Mouse (Mus musculus): Measurements from ENCODE around the gene Gm20696.

GRCm38 (mm10) chr6:99484197-99484725, 182.3 kb downstream of the Gm20696 start:
- TF ChIP-seq CTCF (IDR thresholded peaks at IDR 0.05; ENCODE audit: low read depth, low read length): no peak
- TF ChIP-seq POLR2A (IDR thresholded peaks at IDR 0.05; ENCODE audit: borderline replicate concordance, low read depth, low read length): no peak

Measured in bone marrow macrophage, adult 2 months (primary cell).